Mouse (Mus musculus) kidney, postnatal 36 days (tissue): ENCODE measurements around the gene Mgat4d.
"Not testable (repeated sequence)": the region's sequence is repeated elsewhere in the genome, so short reads cannot be mapped to it uniquely, and the experiment has no call there.

ENCODE experiments used
- DNase-seq, 2 experiments: peaks; one replicate each; pipeline ENCODE4 v3.0.0; 2021 to 2022; ENCODE audit warnings: mixed read lengths in 2 of 2

Mgat4d gene

GRCm38 (mm10) chr8:83348263-83348662 is at the start of gene Mgat4d:
Mgat4d (plus strand) TSS chr8:83348471.
- no peak for DNase-seq

- DNase-seq, result peak in 1 of 2 experiments; percentile 19
These were observed 48.1 kb upstream of the Mgat4d start for GRCm38 (mm10) chr8:83300135-83300534.

GRCm38 (mm10) chr8:83304946-83305345 is 43.3 kb upstream of the Mgat4d start:
- no peak for DNase-seq

- DNase-seq, result no peak
These were observed 38.4 kb upstream of the Mgat4d start for GRCm38 (mm10) chr8:83309836-83310235.

- not testable (repeated sequence) for DNase-seq
These were observed 33.2 kb upstream of the Mgat4d start for GRCm38 (mm10) chr8:83315084-83315483.

GRCm38 (mm10) chr8:83315691-83316090 is 32.6 kb upstream of the Mgat4d start:
- DNase-seq, result no peak

GRCm38 (mm10) chr8:83320543-83320942 is 27.7 kb upstream of the Mgat4d start:
- DNase-seq, result no peak

- DNase-seq, result no peak
These were observed 25.9 kb upstream of the Mgat4d start for GRCm38 (mm10) chr8:83322374-83322773.

- peak in 1 of 2 experiments; percentile 17 for DNase-seq
These were observed 25.2 kb upstream of the Mgat4d start for GRCm38 (mm10) chr8:83323056-83323455.

GRCm38 (mm10) chr8:83327889-83328288 is 20.4 kb upstream of the Mgat4d start:
- DNase-seq, result no peak

- peak in 1 of 2 experiments; percentile 20 for DNase-seq
These were observed 16.7 kb upstream of the Mgat4d start for GRCm38 (mm10) chr8:83331567-83331898.

- peak; percentile 98 to 99 for DNase-seq
These were observed 16.2 kb upstream of the Mgat4d start, which contains the start of gene Elmod2 for GRCm38 (mm10) chr8:83331899-83332697. Elmod2 (minus strand) TSS chr8:83332486.

- no peak for DNase-seq
These were observed 15.4 kb upstream of the Mgat4d start for GRCm38 (mm10) chr8:83332864-83333263.

- DNase-seq, result no peak
These were observed 6.2 kb upstream of the Mgat4d start for GRCm38 (mm10) chr8:83342076-83342475.

GRCm38 (mm10) chr8:83342693-83343092 is 5.6 kb upstream of the Mgat4d start:
- DNase-seq, result peak; percentile 8 to 13

GRCm38 (mm10) chr8:83351315-83351714 is 3.0 kb downstream of the Mgat4d start:
- no peak for DNase-seq

- DNase-seq, result no peak
These were observed 15.0 kb downstream of the Mgat4d start for GRCm38 (mm10) chr8:83363156-83363769.

GRCm38 (mm10) chr8:83377231-83377630 is 29.0 kb downstream of the Mgat4d start:
- DNase-seq, result no peak

GRCm38 (mm10) chr8:83380141-83380540 is 31.9 kb downstream of the Mgat4d start:
- DNase-seq, result no peak

- DNase-seq, result no peak
These were observed 32.7 kb downstream of the Mgat4d start for GRCm38 (mm10) chr8:83381016-83381415.

- DNase-seq, result no peak
These were observed 34.6 kb downstream of the Mgat4d start for GRCm38 (mm10) chr8:83382850-83383249.

GRCm38 (mm10) chr8:83389316-83390005 is 41.2 kb downstream of the Mgat4d start, which contains the start of gene Clgn:
Clgn (plus strand) TSS chr8:83389867.
- DNase-seq, result peak; percentile 5 to 61

GRCm38 (mm10) chr8:83390006-83390701 is 41.9 kb downstream of the Mgat4d start:
- DNase-seq, result no peak
